Mouse (Mus musculus) ES-Bruce4 (cell line): ENCODE data around the gene Sftpa1. TPM values are rescaled to one million over a fixed set of nuclear protein-coding genes. Genes with fewer than 3 reads are reported as not detected.

Source experiments
- H3K27ac ChIP-seq: 2 replicates; pipeline ENCODE4 v1.5.1; 2012; ENCODE audit warnings: low read length, inconsistent platforms; ENCODE audit not compliant: insufficient read depth
- H3K27me3 ChIP-seq: 2 replicates; pipeline ENCODE4 v1.6.1; 2012; ENCODE audit warnings: mild to moderate bottlenecking, low read length, inconsistent platforms; ENCODE audit not compliant: control insufficient read depth, poor library complexity, insufficient read depth, severe bottlenecking
- H3K36me3 ChIP-seq: 2 replicates; pipeline ENCODE4 v1.6.1; 2012; ENCODE audit warnings: inconsistent platforms, mild to moderate bottlenecking, low read length, moderate library complexity; ENCODE audit not compliant: control insufficient read depth, poor library complexity, insufficient read depth, severe bottlenecking
- H3K4me1 ChIP-seq: one replicate; pipeline ENCODE4 v1.8.1; 2011; ENCODE audit warnings: low read length; ENCODE audit not compliant: control insufficient read depth, insufficient read depth
- H3K4me3 ChIP-seq: 2 replicates; pipeline ENCODE4 v1.5.1; 2011; ENCODE audit warnings: low read depth, mild to moderate bottlenecking, low read length
- H3K9ac ChIP-seq: 2 replicates; pipeline ENCODE4 v1.6.1; 2012; ENCODE audit warnings: low read depth, mild to moderate bottlenecking, inconsistent platforms; ENCODE audit not compliant: poor library complexity, severe bottlenecking
- H3K9me3 ChIP-seq: replicated peaks from 2 replicates; pipeline ENCODE4 v1.6.1; 2012; ENCODE audit warnings: mild to moderate bottlenecking, low read length, inconsistent platforms; ENCODE audit not compliant: control insufficient read depth, poor library complexity, insufficient read depth, severe bottlenecking
- CTCF ChIP-seq: IDR thresholded peaks from one replicate; pipeline ENCODE4 v1.8.1; 2011; ENCODE audit warnings: low read depth, low read length
- EP300 ChIP-seq: IDR thresholded peaks from 2 replicates; pipeline ENCODE4 v1.6.1; 2011; ENCODE audit warnings: low read depth, low read length; ENCODE audit not compliant: insufficient read depth
- POLR2A ChIP-seq: IDR thresholded peaks from one replicate; pipeline ENCODE4 v1.8.1; 2011; ENCODE audit warnings: low read length; ENCODE audit not compliant: insufficient read depth
- polyA plus RNA-seq: library from polyadenylated mRNA; stranded (reverse); fragments of >200 nt; gene quantifications from 2 replicates; pipeline ENCODE4 v1.2.4, GENCODE M21; 2011; ENCODE audit warnings: low read depth; ENCODE audit not compliant: missing spikeins, insufficient read depth, insufficient read length

Sftpa1 gene
- polyA plus RNA-seq, 1 experiment = not detected

DNA sequence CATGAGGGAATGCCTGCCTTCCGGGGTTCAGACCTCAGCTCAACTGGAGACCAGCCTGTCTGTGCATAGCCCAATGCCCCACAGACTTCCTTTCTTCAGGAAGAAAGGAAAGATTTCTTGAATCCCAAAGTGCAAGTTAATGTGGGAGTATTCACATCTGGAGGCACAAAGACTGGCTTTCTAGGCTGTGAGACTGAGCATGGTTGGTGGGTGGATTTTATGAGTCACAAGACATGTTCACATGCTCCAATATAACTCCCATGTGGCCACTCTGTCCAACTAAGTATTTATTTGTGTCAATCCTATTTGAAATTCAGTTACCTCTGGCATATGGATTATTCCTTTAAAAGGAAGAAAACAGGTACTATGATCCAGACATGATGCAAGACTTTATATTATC is 32.9 kb upstream of the Sftpa1 start:
- no peaks in the 10 kb centered on the region for H3K36me3 ChIP-seq
- TF ChIP-seq POLR2A = no peak
- no peak for TF ChIP-seq EP300
- TF ChIP-seq CTCF = no peak
- H3K9ac ChIP-seq = no peak overlapping the region
- no peak overlapping the region for H3K4me3 ChIP-seq
- no peak overlapping the region for H3K27ac ChIP-seq
- no peaks in the 10 kb centered on the region for H3K4me1 ChIP-seq
- H3K27me3 ChIP-seq = no peaks in the 10 kb centered on the region; the same call in 1 of the 2 replicates
- H3K9me3 ChIP-seq = no peaks in the 10 kb centered on the region

DNA sequence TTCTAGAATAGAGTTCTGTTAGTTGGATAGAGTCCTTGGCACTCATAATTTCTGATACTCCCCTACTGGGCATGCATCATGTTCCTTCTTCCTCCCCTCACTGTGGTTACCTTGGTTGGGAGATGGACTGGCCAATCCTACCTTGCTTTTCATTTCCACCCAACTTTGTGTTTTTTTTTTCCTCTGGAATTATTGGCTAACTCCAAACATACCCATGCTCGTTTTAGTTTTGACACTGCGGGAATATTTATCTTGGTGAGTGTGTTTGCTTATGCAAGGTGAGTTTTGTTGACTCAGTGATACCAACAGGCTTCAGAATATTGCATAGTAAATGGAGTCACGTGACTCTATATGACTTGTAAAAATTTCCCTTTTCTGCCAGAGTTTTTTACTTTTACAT is 30.9 kb upstream of the Sftpa1 start:
- H3K27ac ChIP-seq = no peak overlapping the region
- no peaks in the 10 kb centered on the region for H3K36me3 ChIP-seq
- no peak for TF ChIP-seq EP300
- no peak for TF ChIP-seq POLR2A
- TF ChIP-seq CTCF = no peak
- no peaks in the 10 kb centered on the region for H3K27me3 ChIP-seq
- no peak overlapping the region for H3K4me3 ChIP-seq
- H3K4me1 ChIP-seq = no peaks in the 10 kb centered on the region
- H3K9ac ChIP-seq = no peak overlapping the region
- H3K9me3 ChIP-seq = no peaks in the 10 kb centered on the region

DNA sequence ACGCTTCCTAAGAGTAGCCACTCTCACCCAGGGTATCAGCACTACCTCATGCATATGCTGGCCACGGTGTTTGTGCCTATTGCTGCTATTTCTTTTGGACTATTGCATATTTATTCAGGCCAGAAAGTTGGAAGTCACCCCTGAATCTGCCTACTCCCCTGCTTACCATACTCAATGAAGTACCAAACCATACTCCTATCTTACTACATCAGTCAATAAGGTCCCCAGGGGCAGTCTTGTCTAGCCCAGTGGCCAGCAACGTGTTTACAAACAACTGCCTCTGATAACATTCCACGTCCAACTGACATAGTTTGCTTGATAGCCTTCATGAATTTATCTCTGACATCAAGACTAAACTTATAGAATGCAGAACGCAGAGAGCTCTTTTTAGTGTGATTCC is 30.3 kb upstream of the Sftpa1 start:
- no peak overlapping the region for H3K9ac ChIP-seq
- H3K4me1 ChIP-seq = no peaks in the 10 kb centered on the region
- H3K9me3 ChIP-seq = no peaks in the 10 kb centered on the region
- no peaks in the 10 kb centered on the region for H3K36me3 ChIP-seq
- TF ChIP-seq POLR2A (no peak), CTCF (no peak), EP300 (no peak)
- H3K27me3 ChIP-seq = no peaks in the 10 kb centered on the region
- no peak overlapping the region for H3K4me3 ChIP-seq
- no peak overlapping the region for H3K27ac ChIP-seq

DNA sequence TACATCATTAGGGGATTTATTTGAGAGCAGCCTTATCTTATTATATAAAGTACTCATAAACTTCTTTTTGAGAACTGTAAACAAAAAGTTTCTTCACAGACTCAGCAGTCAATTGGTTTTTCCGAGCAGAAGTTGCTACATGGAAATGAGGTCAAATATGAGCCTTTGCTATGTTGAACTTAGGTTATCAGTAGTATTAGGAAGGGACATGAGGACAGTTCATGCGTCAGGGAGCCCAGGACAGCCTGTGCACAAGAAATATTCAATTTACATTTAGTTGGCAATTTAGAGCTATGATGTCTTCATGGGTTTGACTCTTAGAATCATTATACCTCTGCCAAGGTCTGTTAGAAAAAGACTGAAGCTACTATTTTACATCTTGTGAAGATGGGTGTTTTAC is 29.3 kb upstream of the Sftpa1 start:
- Histone ChIP-seq H3K4me3 (no peak overlapping the region), H3K4me1 (no peaks in the 10 kb centered on the region), H3K9ac (no peak overlapping the region), H3K27me3 (no peaks in the 10 kb centered on the region), H3K36me3 (no peaks in the 10 kb centered on the region), H3K27ac (no peak overlapping the region), H3K9me3 (no peaks in the 10 kb centered on the region)
- TF ChIP-seq POLR2A = no peak
- no peak for TF ChIP-seq EP300
- TF ChIP-seq CTCF = no peak

- no peak for TF ChIP-seq POLR2A
- TF ChIP-seq CTCF = no peak
- TF ChIP-seq EP300 = no peak
- no peak within 1 kb of the TSS for H3K4me3 ChIP-seq
These were observed 26.6 kb upstream of the Sftpa1 start, which contains the start of gene Mat1a for GRCm38 (mm10) chr14:41104853-41105444. TSS of gene Mat1a (plus strand) at chr14:41105035.

DNA sequence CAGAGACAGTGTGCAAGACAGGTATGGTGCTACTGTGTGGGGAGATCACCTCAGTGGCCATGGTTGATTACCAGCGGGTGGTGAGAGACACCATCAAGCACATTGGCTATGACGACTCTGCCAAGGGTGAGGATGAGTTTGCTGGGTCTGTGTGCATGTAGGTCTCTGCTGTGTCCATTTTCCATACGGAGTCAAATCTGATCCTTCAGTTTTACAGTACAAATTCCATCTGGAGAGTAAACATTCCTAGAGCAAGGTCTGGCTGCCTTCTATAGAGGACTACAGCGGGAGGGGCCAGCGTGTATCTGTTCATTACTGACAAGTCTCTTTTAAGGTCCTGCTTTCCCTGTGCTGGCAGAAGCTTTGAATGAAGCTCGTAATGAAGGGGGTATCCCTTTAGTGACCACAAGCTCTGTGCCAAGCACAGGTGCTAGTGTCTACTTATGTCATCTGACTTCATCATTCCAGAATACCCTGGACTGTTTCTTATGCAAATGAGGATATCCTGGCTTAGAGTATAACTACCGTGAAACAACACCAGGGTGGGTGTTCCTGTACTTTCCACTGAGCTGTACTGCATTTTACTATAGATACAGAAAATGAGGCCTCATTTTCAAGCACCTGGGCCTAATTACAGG is 20.4 kb upstream of the Sftpa1 start:
- no peak overlapping the region for H3K9ac ChIP-seq
- H3K36me3 ChIP-seq = no peaks in the 10 kb centered on the region
- TF ChIP-seq EP300 (no peak), POLR2A (no peak), CTCF (no peak)
- H3K4me1 ChIP-seq = no peaks in the 10 kb centered on the region
- no peak overlapping the region for H3K4me3 ChIP-seq
- H3K27ac ChIP-seq = no peak overlapping the region
- no peaks in the 10 kb centered on the region for H3K27me3 ChIP-seq
- H3K9me3 ChIP-seq = no peaks in the 10 kb centered on the region

More at GRCm38 (mm10) chr14:41104853-41105444, 26.6 kb upstream of the Sftpa1 start, which contains the start of gene Mat1a:
- no peaks in the 10 kb centered on the region for H3K27me3 ChIP-seq
- no peak within 1 kb of the TSS for H3K27ac ChIP-seq
- H3K9ac ChIP-seq = no peak within 1 kb of the TSS
- H3K4me1 ChIP-seq = no peaks in the 10 kb centered on the region
- H3K9me3 ChIP-seq = no peaks in the 10 kb centered on the region
- no peaks in the 10 kb centered on the region for H3K36me3 ChIP-seq
